8 mouse cellular contexts compared by ENCODE assay signal in genomic region chr10:45129105-45129504, GRCm38 (mm10). TPM values are rescaled to one million over a fixed set of nuclear protein-coding genes. Genes with fewer than 3 reads are reported as not detected.
DNase-seq lines count a peak whose midpoint lies in the region; ATAC-seq and TF ChIP-seq lines count a peak whose summit lies in the region.

No protein-coding gene starts in this region.

- H3K9ac ChIP-seq in heart, adult 2 months (ENCODE audit: low read depth, low read length) = peak overlapping the region; percentile 51; the same call in 1 of the 2 replicates
- no peak overlapping the region for H3K9ac ChIP-seq in kidney, embryonic 15.5 days
- H3K9ac ChIP-seq in midbrain, embryonic 16.5 days (ENCODE audit: low read depth, low read length) = no peak overlapping the region

- no peak for TF ChIP-seq EP300 in heart, adult 2 months (IDR thresholded peaks at IDR 0.05; ENCODE audit: insufficient read depth, low read depth, low read length)

- WGBS in heart, adult 2 months = 37% methylated on average over 11 of the region's 11 CpGs
- WGBS in kidney, embryonic 15.5 days = 47% methylated on average over 11 of the region's 11 CpGs
- 50% methylated on average over 11 of the region's 11 CpGs for WGBS in midbrain, embryonic 16.5 days

- H3K79me2 ChIP-seq in heart, adult 2 months (replicated peaks; ENCODE audit: control insufficient read depth, insufficient read depth, low read length) = no peaks in the 10 kb centered on the region

- no peaks in the 10 kb centered on the region for H3K27me3 ChIP-seq in heart, adult 2 months (ENCODE audit: control insufficient read depth, insufficient read depth, low read length)
- no peaks in the 10 kb centered on the region for H3K27me3 ChIP-seq in kidney, embryonic 15.5 days
- no peaks in the 10 kb centered on the region for H3K27me3 ChIP-seq in midbrain, embryonic 16.5 days (ENCODE audit: control insufficient read depth, insufficient read depth, low read depth, low read length)

- no peak for DNase-seq in layer of hippocampus, adult 2 months (ENCODE audit: low spot score in 2 of 2)
- DNase-seq in layer of hippocampus, adult 11-12 months (ENCODE audit: low spot score) = no peak
- peak in 1 of 2 experiments; percentile 21 for DNase-seq in heart, adult 2 months
- no peak for DNase-seq in gastrocnemius, postnatal 4 days (ENCODE audit: low spot score in 2 of 2)
- DNase-seq in embryo, embryonic 10.5 days (ENCODE audit: low spot score) = no peak
- no peak for DNase-seq in cerebellum, adult 11 months

- ATAC-seq in kidney, embryonic 15.5 days (replicated peaks; ENCODE audit: low FRiP score) = peak; percentile 59
- ATAC-seq in midbrain, embryonic 16.5 days = peak; percentile 59

- H3K4me1 ChIP-seq in heart, adult 2 months (ENCODE audit: control insufficient read depth, insufficient read depth, low read length) = peaks cover 5% of the 10 kb centered on the region; the same call in 1 of the 2 replicates
- peaks cover 6% of the 10 kb centered on the region; the same call in 1 of the 2 replicates for H3K4me1 ChIP-seq in kidney, embryonic 15.5 days
- H3K4me1 ChIP-seq in midbrain, embryonic 16.5 days (ENCODE audit: control insufficient read depth, insufficient read depth, low read length) = peaks cover 3% of the 10 kb centered on the region; the same call in 1 of the 2 replicates

- 0 out of 2 replicates have a peak overlapping the region, but pooled peaks have one; percentile 16 for H3K27ac ChIP-seq in layer of hippocampus, adult 2 months
- peak overlapping the region; percentile 16; the same call in 1 of the 2 replicates for H3K27ac ChIP-seq in heart, adult 2 months
- H3K27ac ChIP-seq in kidney, embryonic 15.5 days = peak overlapping the region; percentile 16; the same call in 1 of the 2 replicates
- H3K27ac ChIP-seq in midbrain, embryonic 16.5 days (ENCODE audit: low read length) = peak overlapping the region; percentile 70

- H3K4me2 ChIP-seq in kidney, embryonic 15.5 days = peak overlapping the region; percentile 10; the same call in 1 of the 2 replicates
- H3K4me2 ChIP-seq in midbrain, embryonic 16.5 days (ENCODE audit: low read length) = no peak overlapping the region

- TF ChIP-seq POLR2A in heart, adult 2 months (IDR thresholded peaks at IDR 0.05; ENCODE audit: insufficient read depth, low read depth, low read length) = no peak

- intact Hi-C loops in heart, adult 2 months (cut with DNase I) = no loop called here

- peak overlapping the region; percentile 25 for H3K4me3 ChIP-seq in layer of hippocampus, adult 2 months
- H3K4me3 ChIP-seq in heart, adult 2 months = peak overlapping the region; percentile 22; the same call in 1 of the 2 replicates
- no peak overlapping the region for H3K4me3 ChIP-seq in kidney, embryonic 15.5 days (replicated peaks)
- no peak overlapping the region for H3K4me3 ChIP-seq in midbrain, embryonic 16.5 days (ENCODE audit: low read depth, low read length)

- H3K36me3 ChIP-seq in heart, adult 2 months (ENCODE audit: control insufficient read depth, insufficient read depth, low read length) = no peaks in the 10 kb centered on the region
- H3K36me3 ChIP-seq in kidney, embryonic 15.5 days = peaks cover 47% of the 10 kb centered on the region
- H3K36me3 ChIP-seq in midbrain, embryonic 16.5 days (ENCODE audit: control insufficient read depth, insufficient read depth, low read length) = peaks cover 8% of the 10 kb centered on the region; the same call in 1 of the 2 replicates

- H3K9me3 ChIP-seq in kidney, embryonic 15.5 days (replicated peaks) = no peaks in the 10 kb centered on the region
- H3K9me3 ChIP-seq in midbrain, embryonic 16.5 days (replicated peaks; ENCODE audit: control insufficient read depth, low read length, poor library complexity, severe bottlenecking) = no peaks in the 10 kb centered on the region

- TF ChIP-seq CTCF in layer of hippocampus, adult 2 months (conservative IDR thresholded peaks at IDR 0.05) = no peak
- TF ChIP-seq CTCF in heart, adult 2 months (IDR thresholded peaks at IDR 0.05) = no peak

RNA-seq across cellular contexts. Expression of gene Popdc3, which starts 48.8 kb away (rescaled TPM):
- total RNA-seq in layer of hippocampus, adult 2 months (2021) = 1 to 10 TPM; 4.0 to 7.3 TPM
- 10 to 100 TPM; 29.4 to 35.5 TPM for total RNA-seq in heart, adult 2 months (2021)
- polyA plus RNA-seq in heart, adult 2 months (2012; rRNA removed) = 13.4 and 24.3 TPM in 2 replicates
- 0.63 and 0.78 TPM in 2 replicates for polyA plus RNA-seq in kidney, embryonic 15.5 days (2015; fragmentation: Nextera tagmentation; extraction: Ambion mirVana)
- 1.6 and 2.2 TPM in 2 replicates for polyA plus RNA-seq in midbrain, embryonic 16.5 days (2015; fragmentation: Nextera tagmentation; extraction: Ambion mirVana)
- total RNA-seq in gastrocnemius, postnatal 4 days (2021) = 10 to 100 TPM; 36.0 to 38.7 TPM

Comparison
In these comparisons a context has a peak if more than half of its experiments do, and no peak if none do; other contexts are left out.
1. H3K27ac ChIP-seq: peak in every context shown above with its lines; median percentile 70 in midbrain, embryonic 16.5 days; 16 in layer of hippocampus, adult 2 months; 16 in heart, adult 2 months; 16 in kidney, embryonic 15.5 days.
2. H3K4me3 ChIP-seq: peak in layer of hippocampus, adult 2 months (single experiment) and heart, adult 2 months (single experiment); none in kidney, embryonic 15.5 days (single experiment) and midbrain, embryonic 16.5 days (single experiment).